Mouse (Mus musculus) fat pad, adult 2 months (tissue): ENCODE results near the gene Gm20509.
"Not testable (repeated sequence)": the region's sequence is repeated elsewhere in the genome, so short reads cannot be mapped to it uniquely, and the experiment has no call there.

Source experiments
- DNase-seq: peaks from one replicate; pipeline ENCODE4 v3.0.0-alpha.2; 2011; ENCODE audit warnings: low read depth, low spot score; ENCODE audit errors: extremely low read depth

The Gm20509 gene

GRCm38 (mm10) chr9:73102181-73102580 is at the start of gene Gm20509:
TSS of gene Gm20509 (plus strand) at chr9:73102470.
- DNase-seq, result no peak

GRCm38 (mm10) chr9:73055441-73055911 is 46.8 kb upstream of the Gm20509 start:
- no peak for DNase-seq

GRCm38 (mm10) chr9:73059224-73059623 is 43.0 kb upstream of the Gm20509 start:
- no peak for DNase-seq

GRCm38 (mm10) chr9:73063621-73064290 is 38.5 kb upstream of the Gm20509 start:
- no peak for DNase-seq

GRCm38 (mm10) chr9:73067086-73067485 is 35.2 kb upstream of the Gm20509 start:
- no peak for DNase-seq

GRCm38 (mm10) chr9:73068230-73068679 is 34.0 kb upstream of the Gm20509 start:
- no peak for DNase-seq

GRCm38 (mm10) chr9:73068688-73069087 is 33.6 kb upstream of the Gm20509 start:
- no peak for DNase-seq

GRCm38 (mm10) chr9:73070971-73071659 is 31.2 kb upstream of the Gm20509 start:
- no peak for DNase-seq

GRCm38 (mm10) chr9:73072426-73072825 is 29.8 kb upstream of the Gm20509 start:
- no peak for DNase-seq

- no peak for DNase-seq
Observed at GRCm38 (mm10) chr9:73073169-73073568, 29.1 kb upstream of the Gm20509 start.

GRCm38 (mm10) chr9:73079349-73079748 is 22.9 kb upstream of the Gm20509 start:
- not testable (repeated sequence) for DNase-seq

GRCm38 (mm10) chr9:73079801-73080325 is 22.4 kb upstream of the Gm20509 start:
- DNase-seq, result no peak

- DNase-seq, result no peak
Observed at GRCm38 (mm10) chr9:73082291-73083000, 19.8 kb upstream of the Gm20509 start.

- DNase-seq, result no peak
Observed at GRCm38 (mm10) chr9:73083956-73084355, 18.3 kb upstream of the Gm20509 start.

- no peak for DNase-seq
Observed at GRCm38 (mm10) chr9:73085845-73086244, 16.4 kb upstream of the Gm20509 start.

- DNase-seq, result no peak
Observed at GRCm38 (mm10) chr9:73087121-73087520, 15.1 kb upstream of the Gm20509 start.

GRCm38 (mm10) chr9:73087581-73087980 is 14.7 kb upstream of the Gm20509 start:
- DNase-seq, result no peak

- DNase-seq, result no peak
Observed at GRCm38 (mm10) chr9:73089222-73089920, 12.9 kb upstream of the Gm20509 start.

- no peak for DNase-seq
Observed at GRCm38 (mm10) chr9:73090121-73090520, 12.1 kb upstream of the Gm20509 start.

- DNase-seq, result no peak
Observed at GRCm38 (mm10) chr9:73091747-73092146, 10.5 kb upstream of the Gm20509 start.

GRCm38 (mm10) chr9:73094580-73094979 is 7.7 kb upstream of the Gm20509 start:
- DNase-seq, result no peak
